Mouse (Mus musculus) adrenal gland, postnatal 25 days (tissue): ENCODE measurements at regions not wholly inside any gene's neighbourhood (a gene's known extent, or its start where the extent isn't known, plus 50 kb on each side); places are given as distances from the start of the nearest gene placed in this dataset.
"Not testable (repeated sequence)": the region's sequence is repeated elsewhere in the genome, so short reads cannot be mapped to it uniquely, and the experiment has no call there.

ENCODE experiments used
- DNase-seq: peaks from one replicate; pipeline ENCODE4 v3.0.0; 2021; ENCODE audit warnings: mixed read lengths

DNA sequence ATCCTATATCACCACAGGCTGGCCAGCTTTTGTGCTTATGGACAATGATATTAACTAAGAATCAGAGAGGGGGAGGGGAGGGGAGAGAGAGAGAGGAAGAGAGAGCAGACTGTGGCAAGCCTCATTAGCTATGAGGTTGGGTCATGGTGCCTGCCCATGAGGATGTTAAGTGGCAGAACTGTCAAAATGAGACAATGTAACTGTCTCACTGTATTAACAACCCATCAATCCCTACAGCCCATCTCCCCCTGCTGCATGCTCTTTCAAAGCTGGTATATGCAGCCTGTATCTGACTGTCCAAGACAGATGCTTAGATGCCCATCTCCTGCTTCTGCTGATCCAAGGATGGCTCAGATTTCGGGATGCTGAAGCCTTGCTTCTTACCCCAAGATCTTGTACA is 852.6 kb downstream of the Gm9195 start:
- DNase-seq = no peak

DNA sequence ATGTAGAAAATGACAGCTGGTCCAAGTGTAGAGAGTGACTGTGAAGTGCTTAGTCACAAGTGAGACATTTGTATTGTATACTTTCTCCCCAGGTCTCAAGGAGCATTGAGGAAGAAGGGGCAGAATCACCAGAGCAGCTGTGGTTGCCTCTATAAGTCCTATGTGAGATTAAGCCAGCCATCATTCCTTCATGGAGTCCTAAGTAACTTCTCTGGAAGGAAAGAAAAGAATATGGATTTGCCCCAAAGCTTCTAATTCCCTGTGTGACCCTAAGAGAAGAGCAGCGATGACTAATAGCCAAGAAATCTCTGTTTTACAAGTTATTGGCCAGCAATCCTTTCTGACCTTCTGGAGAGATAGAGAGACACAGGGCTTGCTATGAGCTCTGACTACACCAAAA is 856.5 kb downstream of the Gm9195 start:
- no peak for DNase-seq

DNA sequence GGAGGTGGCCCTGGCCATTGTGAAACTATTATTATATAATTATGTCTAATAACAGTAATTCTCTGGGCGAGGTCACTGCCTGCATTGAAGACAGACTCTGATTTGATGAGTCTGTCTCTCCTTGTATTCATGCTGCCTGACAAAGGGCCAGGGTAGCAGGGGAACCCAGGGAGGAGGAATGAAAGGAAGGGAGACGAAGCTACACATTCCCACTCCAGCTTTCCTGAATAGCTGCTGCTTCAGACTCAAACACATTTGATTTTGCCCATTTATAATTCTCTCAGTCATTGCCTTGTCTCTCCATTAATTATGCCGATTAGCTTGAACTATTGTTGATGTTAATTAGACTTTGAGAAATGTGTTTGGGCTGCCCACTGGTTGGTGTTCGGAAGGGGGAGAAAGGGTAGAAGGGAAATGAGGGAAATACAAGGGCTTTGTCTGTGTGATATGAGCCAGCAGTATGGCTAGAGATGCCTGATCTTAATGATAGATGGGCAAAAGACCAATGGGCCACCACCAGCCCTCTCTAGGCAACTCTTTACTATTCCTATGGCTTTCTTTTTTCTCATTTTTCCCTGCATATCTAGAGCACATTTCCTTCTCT is 881.8 kb downstream of the Gm9195 start:
- no peak for DNase-seq

DNA sequence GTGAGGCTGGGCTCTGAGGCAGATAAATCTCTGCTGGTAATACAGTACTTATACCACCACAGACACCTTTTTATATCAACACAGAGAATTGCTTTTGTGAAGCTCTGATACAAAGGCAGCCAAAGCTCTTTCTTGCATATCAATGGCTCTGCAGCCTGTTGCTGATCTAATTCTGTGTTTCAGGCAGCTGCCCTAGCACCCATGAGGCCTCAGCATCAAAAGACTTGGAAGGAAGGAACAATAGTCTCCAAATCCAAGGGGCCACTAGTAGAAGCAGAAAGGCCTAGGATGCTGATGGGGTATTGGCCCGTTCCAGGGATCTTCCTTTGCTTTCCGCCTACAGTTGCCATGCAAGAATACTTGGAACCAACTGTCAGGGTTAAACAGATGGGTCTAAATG is 887.9 kb downstream of the Gm9195 start:
- DNase-seq = no peak

DNA sequence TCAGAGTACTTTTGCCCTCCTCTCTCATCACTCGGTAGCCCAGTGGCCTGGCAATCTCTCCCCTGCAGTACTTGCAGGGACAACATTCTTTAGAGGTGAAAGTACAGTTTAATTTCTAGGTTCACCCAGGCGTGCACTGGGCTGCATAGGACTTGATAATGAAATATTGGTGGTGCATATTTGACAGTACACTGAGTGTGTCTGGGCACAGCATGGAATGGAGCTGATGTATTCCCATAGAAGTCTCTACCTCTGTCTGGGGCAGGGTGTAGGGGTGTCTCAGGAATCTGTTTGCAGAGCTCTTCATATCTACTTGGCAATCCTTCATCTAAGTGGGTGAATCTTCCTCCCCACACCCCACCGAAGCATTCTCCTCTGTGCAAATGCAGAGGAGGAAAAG is 893.8 kb downstream of the Gm9195 start:
- no peak for DNase-seq

DNA sequence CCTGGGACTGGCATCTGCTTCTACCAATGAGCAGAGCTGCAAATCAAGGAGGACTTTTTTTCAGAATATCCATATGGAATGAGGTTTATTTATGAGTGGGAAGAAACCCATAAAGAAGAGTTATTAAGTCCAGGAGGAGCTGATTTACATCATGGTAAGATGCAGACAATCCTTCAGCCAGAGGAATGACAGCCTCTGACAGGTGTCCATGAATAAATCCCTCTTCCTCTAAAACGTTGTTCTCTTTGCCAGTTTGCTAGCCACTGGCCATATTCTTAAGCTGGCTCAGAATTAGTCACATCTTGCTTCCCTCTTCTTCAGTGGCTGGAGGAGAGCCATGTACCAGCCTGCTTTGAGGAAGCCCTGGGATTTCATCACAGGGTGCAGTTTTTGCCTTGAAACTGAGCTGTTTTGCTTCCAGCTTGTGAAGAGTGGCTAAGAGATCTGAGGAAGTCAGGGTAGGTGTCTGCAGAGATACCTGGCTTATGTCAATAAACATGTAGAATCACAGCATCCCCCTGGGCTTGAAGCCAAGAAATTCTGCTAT is 902.9 kb downstream of the Gm9195 start:
- DNase-seq = peak; percentile 11

DNA sequence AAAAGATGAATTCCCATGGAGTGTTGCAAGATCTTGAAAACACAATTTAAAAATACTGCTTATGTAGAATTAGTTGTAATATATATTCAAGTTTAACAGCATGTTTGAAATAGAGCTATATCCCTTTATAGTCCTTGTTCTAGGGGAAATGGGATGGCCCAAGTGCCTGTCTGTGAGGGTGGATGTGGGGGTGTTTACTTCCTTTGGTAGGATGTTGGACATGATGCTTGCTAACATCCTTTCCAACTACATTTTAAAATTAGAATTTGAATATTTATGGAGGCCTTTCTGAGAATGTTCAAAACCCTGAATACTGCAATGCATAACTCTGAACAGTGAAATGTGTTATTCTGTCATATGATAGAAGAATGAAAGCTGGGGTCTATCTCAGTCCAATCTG is 903.6 kb downstream of the Gm9195 start:
- no peak for DNase-seq

DNA sequence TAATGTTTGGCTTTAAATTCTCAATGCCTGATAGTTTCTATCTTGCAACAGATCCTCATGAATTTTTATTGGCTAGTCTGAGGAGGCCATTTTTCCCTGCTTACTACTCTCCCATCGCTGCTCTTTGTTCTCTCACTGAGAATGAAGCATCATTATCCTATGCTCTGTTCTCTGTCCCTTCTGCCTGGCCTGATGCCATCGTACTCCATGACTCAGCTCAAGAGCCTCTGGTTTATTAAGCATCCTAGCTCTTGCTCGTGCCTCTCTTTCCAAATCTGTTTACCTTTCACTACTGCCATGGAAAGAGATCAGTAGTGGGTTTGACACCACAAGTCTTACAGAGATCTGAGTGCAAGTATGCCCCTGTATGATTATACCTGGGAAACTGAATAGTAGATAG is 926.8 kb downstream of the Gm9195 start:
- peak; percentile 39 for DNase-seq

DNA sequence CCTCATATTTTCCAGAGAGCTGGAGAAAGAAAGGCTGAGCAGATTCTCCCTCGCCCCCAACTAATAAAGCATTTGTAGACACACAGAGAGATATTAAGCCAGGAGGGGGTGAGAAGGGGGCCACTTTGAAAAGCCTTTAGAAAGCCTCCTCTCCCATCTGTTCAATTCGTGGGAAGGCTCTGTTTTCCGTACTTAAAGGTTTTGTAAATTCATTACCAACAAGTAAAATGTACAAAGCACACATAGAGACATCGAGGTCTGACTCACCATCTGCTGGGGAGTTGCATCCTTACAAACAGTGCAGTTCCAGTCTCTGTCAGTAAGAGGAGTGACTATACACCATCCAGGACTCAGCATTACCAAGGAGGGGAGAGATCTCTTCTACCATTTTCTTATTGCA is 929.7 kb downstream of the Gm9195 start:
- no peak for DNase-seq

DNA sequence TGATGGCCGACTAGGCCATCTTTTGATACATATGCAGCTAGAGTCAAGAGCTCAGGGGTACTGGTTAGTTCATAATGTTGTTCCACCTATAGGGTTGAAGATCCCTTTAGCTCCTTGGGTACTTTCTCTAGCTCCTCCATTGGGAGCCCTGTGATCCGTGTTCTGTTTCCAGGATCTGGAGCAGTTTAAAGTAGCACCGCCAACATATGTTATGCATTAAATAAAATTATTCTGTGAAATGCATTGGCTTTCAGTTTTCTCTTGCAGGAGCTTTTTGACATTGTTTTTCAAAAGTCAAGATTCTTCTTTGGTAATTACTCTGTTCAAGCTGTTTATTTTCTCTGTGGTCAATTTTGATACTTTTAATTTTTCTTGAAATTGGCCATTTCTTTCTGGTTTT is 937.3 kb downstream of the Gm9195 start:
- not testable (repeated sequence) for DNase-seq

DNA sequence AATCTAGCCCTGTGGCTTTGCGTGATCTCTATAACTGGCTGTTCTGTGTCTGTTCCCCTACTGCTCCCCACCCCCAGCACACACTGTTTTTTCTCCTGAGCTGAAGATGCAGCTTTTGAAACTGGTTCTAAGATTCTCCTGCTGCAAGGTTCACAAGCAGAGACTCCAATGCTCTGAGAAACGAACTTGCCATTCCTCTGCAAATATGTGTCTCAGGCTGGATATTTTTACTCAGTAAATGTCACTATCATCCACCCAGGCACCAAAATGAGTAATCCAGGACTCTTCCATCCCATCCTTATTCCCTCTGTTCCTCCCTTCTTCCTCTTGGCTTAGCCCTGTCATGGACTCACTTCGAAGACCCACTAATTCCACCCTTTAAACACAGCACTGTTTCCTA is 943.9 kb upstream of the Fam160b2 start:
- no peak for DNase-seq

DNA sequence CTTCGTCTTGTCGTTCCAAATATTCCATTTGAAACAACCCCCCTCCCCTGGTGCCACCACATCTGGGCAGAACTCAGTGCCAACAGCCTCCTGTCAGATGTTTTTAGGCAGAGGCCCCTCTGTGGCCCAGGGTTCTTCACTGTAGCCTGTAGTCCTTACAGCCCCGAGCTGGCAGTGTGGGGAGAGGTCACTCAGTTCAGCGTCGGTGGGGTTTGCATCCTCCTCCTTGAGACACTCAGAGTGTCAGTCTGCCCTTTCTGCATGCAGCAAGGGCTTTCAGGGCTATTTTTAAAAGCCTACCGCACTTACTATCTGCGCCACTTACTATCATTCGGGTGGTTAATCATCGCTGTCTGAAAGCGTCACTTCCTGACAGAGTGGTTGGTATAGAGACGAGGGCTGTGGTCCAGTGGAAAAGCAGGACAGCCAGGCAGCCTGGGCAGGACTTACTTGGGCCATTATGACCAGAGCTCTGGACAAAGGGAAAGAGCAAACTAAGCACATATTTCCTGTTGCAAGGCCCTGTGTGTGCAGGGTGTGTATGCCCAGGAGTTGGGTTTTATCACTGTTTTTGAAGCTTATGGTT is 932.5 kb upstream of the Fam160b2 start:
- DNase-seq = no peak

DNA sequence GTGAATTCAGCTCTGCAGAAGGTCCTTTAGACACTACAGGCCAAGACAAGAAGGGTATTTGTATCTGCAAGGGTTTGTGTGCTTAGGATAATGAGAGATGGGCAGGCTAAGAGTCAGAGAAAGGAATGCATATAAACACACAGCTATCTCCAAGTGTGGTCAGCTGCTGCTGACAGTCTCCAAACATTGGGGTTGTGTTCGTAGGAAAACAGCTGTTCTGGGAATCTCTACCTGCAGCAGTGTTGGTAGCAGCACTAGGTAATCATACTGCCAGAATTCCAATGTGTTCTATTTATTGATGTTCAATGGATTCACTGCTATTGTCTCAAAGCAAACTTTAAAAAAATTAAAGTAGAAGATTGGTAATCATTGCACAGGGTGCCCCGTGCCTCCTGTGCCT is 931.7 kb upstream of the Fam160b2 start:
- DNase-seq = no peak

DNA sequence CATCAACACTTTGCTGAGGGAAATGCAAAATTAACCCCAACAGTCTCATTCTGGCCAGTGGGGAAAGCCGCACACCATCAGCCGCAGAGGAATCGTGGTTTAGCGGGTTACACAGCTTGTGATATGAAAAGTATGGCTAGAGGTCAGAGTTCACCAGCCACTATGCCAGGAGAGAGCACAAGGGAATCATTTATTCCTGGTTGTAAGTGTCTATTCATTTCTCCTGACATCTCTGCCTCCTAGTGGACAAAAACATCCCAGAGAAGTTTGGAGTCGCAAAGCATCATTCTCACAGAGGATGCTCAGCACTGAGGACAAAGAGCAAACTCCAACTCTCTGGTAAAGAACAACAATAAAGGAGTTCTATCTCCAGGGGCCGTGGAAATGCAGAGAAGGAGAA is 930.8 kb upstream of the Fam160b2 start:
- no peak for DNase-seq

DNA sequence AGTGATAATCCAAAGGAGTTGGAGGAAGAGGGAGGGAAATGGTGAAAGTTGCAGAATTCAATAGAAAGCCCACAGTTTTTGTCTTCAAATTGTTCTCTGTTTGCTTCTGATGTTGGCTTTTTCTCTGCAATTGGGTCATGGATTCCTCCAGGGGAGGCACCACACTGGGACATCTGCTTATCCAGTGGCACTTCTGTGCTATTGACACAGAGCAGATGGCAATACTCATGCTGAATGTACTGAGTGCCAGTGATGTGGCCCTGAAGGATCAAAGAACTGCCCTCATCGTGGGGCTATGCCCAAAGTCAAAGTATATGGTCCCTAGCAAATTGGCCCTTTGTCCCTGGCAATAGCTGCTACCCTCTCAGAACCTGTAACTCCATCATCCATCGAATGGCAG is 918.9 kb upstream of the Fam160b2 start:
- DNase-seq = no peak

DNA sequence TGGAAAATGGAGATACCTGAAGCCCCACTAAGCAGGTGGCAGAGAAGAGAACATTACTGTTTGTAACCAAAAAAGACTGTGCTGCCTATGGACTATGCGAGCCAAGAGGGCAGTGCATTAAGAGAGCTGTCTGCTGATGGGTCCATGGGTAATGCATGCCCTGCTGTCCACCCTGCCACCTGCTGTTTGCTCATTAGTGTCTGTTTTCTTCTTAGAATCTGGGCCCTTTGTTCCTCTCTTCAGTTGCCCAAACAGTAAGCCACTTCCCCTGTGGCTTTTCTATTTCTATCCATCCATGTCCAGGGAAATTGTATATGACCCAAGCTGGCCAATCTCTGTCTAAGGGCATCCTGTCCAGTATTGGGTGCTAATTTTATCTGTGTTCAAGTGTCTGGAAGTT is 901.2 kb upstream of the Fam160b2 start:
- no peak for DNase-seq

DNA sequence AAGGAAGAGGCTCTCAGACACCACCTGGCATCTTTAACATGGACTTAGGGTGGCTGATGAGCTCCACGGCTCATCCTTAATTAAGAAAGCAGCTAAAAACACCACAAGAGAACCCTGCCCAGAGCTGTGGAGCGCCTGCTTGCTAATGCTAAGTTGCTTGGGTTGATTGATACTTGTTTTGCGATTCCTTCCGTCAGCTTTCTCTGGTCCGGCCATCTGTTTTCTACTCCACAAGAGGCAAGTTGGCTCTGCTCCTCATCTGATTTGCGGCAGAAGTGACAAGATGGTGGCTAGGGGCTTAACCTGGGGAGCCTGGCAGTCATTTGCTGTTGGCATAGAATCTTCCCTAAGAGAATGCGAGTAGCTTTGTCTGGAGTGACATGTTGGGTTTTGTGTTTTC is 891.6 kb upstream of the Fam160b2 start:
- DNase-seq = no peak

DNA sequence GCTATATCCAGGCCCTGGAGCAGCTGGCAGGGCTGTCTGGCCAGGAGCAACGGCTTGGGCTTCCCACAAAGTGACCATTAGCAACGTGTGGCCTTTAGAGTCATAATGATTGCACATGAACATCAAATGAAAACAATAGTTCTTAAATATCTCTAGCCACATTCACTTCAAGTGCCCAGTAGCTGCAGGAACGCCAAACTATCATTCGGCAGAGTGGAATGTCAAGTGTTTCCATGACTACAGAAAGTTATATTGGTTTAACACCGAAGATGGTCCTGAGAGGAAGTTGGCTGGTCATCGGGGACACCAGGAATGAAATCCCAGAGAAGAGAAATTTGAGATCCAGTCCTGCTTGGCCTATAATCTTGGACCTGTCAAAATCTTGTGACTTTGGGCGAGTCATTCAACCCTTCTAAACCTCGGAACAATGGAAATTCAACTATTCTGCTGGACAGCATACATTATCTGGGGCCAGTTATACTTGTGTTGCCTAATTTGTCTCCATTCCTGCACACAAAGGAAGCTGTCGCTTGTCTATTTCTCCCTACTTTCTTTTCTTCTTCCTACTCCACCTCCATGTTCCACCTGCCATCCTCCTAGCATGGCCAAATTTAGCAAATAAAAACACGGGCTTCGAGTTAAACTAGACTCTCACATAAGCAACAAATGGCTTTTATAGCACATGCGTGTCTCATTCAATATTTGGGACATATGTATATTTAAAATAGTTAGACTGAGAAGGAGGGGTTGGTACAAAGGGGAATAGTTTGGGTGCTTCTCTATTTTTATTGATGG is 886.7 kb upstream of the Fam160b2 start:
- no peak for DNase-seq

DNA sequence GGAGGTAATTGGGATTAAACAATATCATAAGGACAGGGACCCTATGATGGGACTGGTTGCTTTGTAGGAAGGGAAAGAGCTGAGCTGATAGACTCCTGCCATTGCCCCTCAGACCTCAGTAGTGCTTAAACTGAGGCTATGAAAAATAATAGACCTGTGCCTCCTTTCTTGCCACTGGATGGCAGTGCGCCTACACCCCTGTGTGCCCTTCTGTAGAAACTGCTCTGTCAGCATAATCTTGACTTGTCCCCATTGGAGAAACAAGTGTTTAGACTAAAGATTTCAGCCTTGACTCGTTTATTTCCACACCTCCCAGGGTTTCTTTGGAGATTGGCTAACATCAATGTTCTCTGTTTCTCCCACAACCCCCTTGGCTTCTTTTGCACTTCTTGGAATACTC is 876.0 kb upstream of the Fam160b2 start:
- peak; percentile 31 for DNase-seq

DNA sequence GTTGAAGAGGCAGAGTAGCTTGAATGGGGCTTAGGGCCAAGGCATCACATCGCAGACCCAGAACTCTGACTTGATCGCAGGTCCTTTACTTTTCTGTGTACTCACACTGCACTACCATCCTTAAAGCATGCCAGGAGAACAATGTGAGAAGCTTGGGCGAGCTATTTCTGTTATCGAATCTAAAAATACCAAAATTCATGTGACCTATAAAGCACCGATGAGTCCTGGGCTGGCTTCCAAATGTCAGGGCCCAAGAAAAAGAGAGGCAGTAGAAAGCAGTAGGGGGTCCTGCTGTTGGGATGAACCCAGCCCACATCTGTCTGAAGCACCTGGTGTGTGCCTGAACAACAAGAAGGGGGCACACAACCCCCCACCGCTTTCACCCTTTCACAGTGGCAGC is 874.3 kb upstream of the Fam160b2 start:
- DNase-seq = no peak

DNA sequence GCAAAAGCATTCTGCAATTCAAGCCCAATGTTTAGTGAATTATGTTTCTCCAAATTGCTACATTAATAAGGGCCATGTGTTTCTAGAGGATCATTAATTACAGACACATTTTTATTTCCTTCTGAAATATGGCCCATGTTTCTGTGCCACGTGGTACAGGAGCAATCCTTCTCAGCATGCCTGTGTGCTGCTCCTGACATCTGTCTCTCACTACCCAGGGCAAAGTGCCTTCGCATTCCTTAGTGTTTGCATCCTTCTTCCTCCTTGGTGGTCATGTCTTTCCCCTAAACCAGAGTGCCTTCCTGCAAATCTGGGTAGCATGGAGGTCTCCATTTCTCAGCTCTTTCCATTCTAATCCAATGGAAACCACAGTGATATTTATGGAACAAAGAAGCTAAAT is 832.7 kb upstream of the Fam160b2 start:
- DNase-seq = no peak
